Mouse (Mus musculus) G1E (cell line): ENCODE measurements around the gene Slc4a4. TPM values are rescaled to one million over a fixed set of nuclear protein-coding genes. Genes with fewer than 3 reads are reported as not detected.

Source experiments
- ATAC-seq: 2 replicates; pipeline ENCODE4 v1.8.0; 2016; ENCODE audit warnings: mild to moderate bottlenecking; ENCODE audit not compliant: insufficient number of reproducible peaks, poor library complexity, low FRiP score, severe bottlenecking; ENCODE audit errors: extremely low read depth
- DNase-seq: peaks from one replicate; pipeline ENCODE4 v3.0.0; 2012; ENCODE audit warnings: low spot score
- H3K27me3 ChIP-seq: 2 replicates; pipeline ENCODE4 v1.6.1; 2012; ENCODE audit warnings: mild to moderate bottlenecking, low read length, inconsistent platforms; ENCODE audit not compliant: insufficient read depth
- H3K36me3 ChIP-seq: replicated peaks from 2 replicates; pipeline ENCODE3; 2012; ENCODE audit warnings: mild to moderate bottlenecking, inconsistent platforms
- H3K4me1 ChIP-seq: 2 replicates; pipeline ENCODE4 v1.6.1; 2012; ENCODE audit warnings: low read depth, low read length, inconsistent platforms, mixed read lengths; ENCODE audit not compliant: insufficient read depth
- H3K4me3 ChIP-seq: 2 replicates; pipeline ENCODE4 v1.5.1; 2012; ENCODE audit warnings: low read depth, mild to moderate bottlenecking, inconsistent platforms, low read length, moderate library complexity, mixed read lengths
- H3K9me3 ChIP-seq: replicated peaks from 2 replicates; pipeline ENCODE4 v1.6.1; 2012; ENCODE audit warnings: inconsistent platforms
- CTCF ChIP-seq: IDR thresholded peaks from 2 replicates; pipeline ENCODE4 v1.5.1; 2012; ENCODE audit warnings: low read depth, low read length, inconsistent platforms, mixed read lengths
- GATA1 ChIP-seq: IDR thresholded peaks from 2 replicates; pipeline ENCODE4 v1.6.1; 2012; ENCODE audit warnings: borderline replicate concordance, low read length, inconsistent platforms, mixed read lengths
- GATA2 ChIP-seq: IDR thresholded peaks from 2 replicates; pipeline ENCODE4 v1.6.1; 2012; ENCODE audit warnings: low read depth, low read length, inconsistent platforms, borderline replicate concordance
- POLR2AphosphoS5 ChIP-seq: IDR thresholded peaks from 2 replicates; pipeline ENCODE4 v1.6.1; 2012; ENCODE audit warnings: low read depth, low read length, inconsistent platforms; ENCODE audit not compliant: insufficient replicate concordance
- TAL1 ChIP-seq: conservative IDR thresholded peaks from 2 replicates; pipeline ENCODE4 v1.6.1; 2012; ENCODE audit warnings: low read depth, low read length, inconsistent platforms, mixed read lengths
- polyA plus RNA-seq: library from polyadenylated mRNA; stranded (reverse); fragments of >175 nt; gene quantifications from 2 replicates; pipeline ENCODE4 v1.2.3, GENCODE M21; 2012
- total RNA-seq, 2 experiments: library from RNA; stranded (forward) in 1 of 2; stranded (reverse) in 1 of 2; fragments of 200-1000 nt in 1 of 2; fragments of >200 nt in 1 of 2; fragmentation: Nextera tagmentation in 1 of 2; gene quantifications; 2 replicates each; pipeline ENCODE4 v1.2.3; 2014 to 2017

Gene Slc4a4
- total and polyA plus RNA-seq, 3 experiments = 0.11 TPM; not detected in 2

GRCm38 (mm10) chr5:89198501-89198900, 311.9 kb downstream of the Slc4a4 start:
- DNase-seq (no peak), ATAC-seq (no peak)
- TF ChIP-seq TAL1 = no peak
- H3K36me3 ChIP-seq = no peaks in the 10 kb centered on the region
- H3K9me3 ChIP-seq = peaks cover 28% of the 10 kb centered on the region
- H3K4me1 ChIP-seq = no peaks in the 10 kb centered on the region
- no peaks in the 10 kb centered on the region for H3K27me3 ChIP-seq
- no peak overlapping the region for H3K4me3 ChIP-seq

GRCm38 (mm10) chr5:89209973-89210703, 323.5 kb downstream of the Slc4a4 start:
- Histone ChIP-seq H3K4me1 (no peaks in the 10 kb centered on the region), H3K27me3 (no peaks in the 10 kb centered on the region), H3K36me3 (no peaks in the 10 kb centered on the region), H3K9me3 (peaks cover 8% of the 10 kb centered on the region; the same call in 1 of the 2 replicates), H3K4me3 (no peak overlapping the region)
- TF ChIP-seq TAL1 = no peak
- TF ChIP-seq GATA2 = no peak
- no peak for TF ChIP-seq CTCF
- TF ChIP-seq GATA1 = no peak
- TF ChIP-seq POLR2AphosphoS5 = no peak
- DNase-seq = no peak
- ATAC-seq = no peak

- H3K27me3 ChIP-seq = no peaks in the 10 kb centered on the region
- no peak for ATAC-seq
- H3K4me1 ChIP-seq = no peaks in the 10 kb centered on the region
- peaks cover 8% of the 10 kb centered on the region; the same call in 1 of the 2 replicates for H3K9me3 ChIP-seq
- DNase-seq = no peak
- H3K4me3 ChIP-seq = no peak overlapping the region
- TF ChIP-seq GATA1 (no peak), TAL1 (no peak), CTCF (no peak), GATA2 (no peak), POLR2AphosphoS5 (no peak)
- H3K36me3 ChIP-seq = no peaks in the 10 kb centered on the region
Measured at GRCm38 (mm10) chr5:89211057-89211456, 324.4 kb downstream of the Slc4a4 start.

- H3K9me3 ChIP-seq = peaks cover 20% of the 10 kb centered on the region
- H3K4me1 ChIP-seq = no peaks in the 10 kb centered on the region
- H3K27me3 ChIP-seq = no peaks in the 10 kb centered on the region
- DNase-seq (no peak), ATAC-seq (no peak)
- TF ChIP-seq POLR2AphosphoS5 = no peak
- no peak for TF ChIP-seq GATA2
- no peak for TF ChIP-seq TAL1
- no peak for TF ChIP-seq GATA1
- no peak overlapping the region for H3K4me3 ChIP-seq
- no peaks in the 10 kb centered on the region for H3K36me3 ChIP-seq
Measured at GRCm38 (mm10) chr5:89218222-89218621, 331.6 kb downstream of the Slc4a4 start.

GRCm38 (mm10) chr5:89218709-89219108, 332.1 kb downstream of the Slc4a4 start:
- no peak for DNase-seq
- Histone ChIP-seq H3K27me3 (no peaks in the 10 kb centered on the region), H3K4me3 (no peak overlapping the region), H3K36me3 (no peaks in the 10 kb centered on the region), H3K9me3 (peaks cover 22% of the 10 kb centered on the region), H3K4me1 (no peaks in the 10 kb centered on the region)
- no peak for ATAC-seq
- TF ChIP-seq GATA1 = no peak
- no peak for TF ChIP-seq POLR2AphosphoS5
- no peak for TF ChIP-seq CTCF
- TF ChIP-seq TAL1 = no peak

GRCm38 (mm10) chr5:89221658-89222057, 335.0 kb downstream of the Slc4a4 start:
- TF ChIP-seq GATA1 (no peak), CTCF (no peak), POLR2AphosphoS5 (no peak), GATA2 (no peak), TAL1 (no peak)
- H3K27me3 ChIP-seq = no peaks in the 10 kb centered on the region
- no peaks in the 10 kb centered on the region for H3K4me1 ChIP-seq
- no peak for DNase-seq
- ATAC-seq = no peak
- no peak overlapping the region for H3K4me3 ChIP-seq
- peaks cover 21% of the 10 kb centered on the region for H3K9me3 ChIP-seq
- H3K36me3 ChIP-seq = no peaks in the 10 kb centered on the region
